Mouse (Mus musculus): ENCODE results near the gene Zfp108. TPM values are rescaled to one million over a fixed set of nuclear protein-coding genes. Genes with fewer than 3 reads are reported as not detected.
A peak's percentile ranks its signal among the peaks of the same experiment; 100 is the strongest.

Gene Zfp108
- polyA plus RNA-seq, 1 experiment from 2014 or later: 4.6 TPM

GRCm38 (mm10) chr7:24286090-24286489, 31.5 kb downstream of the Zfp108 start:
- ATAC-seq (no peak), DNase-seq (ENCODE audit: low read depth, low spot score) (no peak)
- no peaks in the 10 kb centered on the region for H3K27me3 ChIP-seq
- ChIA-PET CTCF (interaction anchor here (0.8 to 0.9 kb wide), 2 partner anchors 12 to 21 kb away, joined by 3 read pairs; no protein-coding TSS in a partner anchor), POLR2A (no interaction called here)
- peak; percentile 48 for TF ChIP-seq CTCF (IDR thresholded peaks at IDR 0.05)
- in situ Hi-C loops (cut with MboI; ENCODE audit: low pct_unique_long_range_greater_than_20kb): loop anchor here (5.0 kb wide), 2 partner anchors 134 to 319 kb away; no protein-coding TSS in a partner anchor

DNA sequence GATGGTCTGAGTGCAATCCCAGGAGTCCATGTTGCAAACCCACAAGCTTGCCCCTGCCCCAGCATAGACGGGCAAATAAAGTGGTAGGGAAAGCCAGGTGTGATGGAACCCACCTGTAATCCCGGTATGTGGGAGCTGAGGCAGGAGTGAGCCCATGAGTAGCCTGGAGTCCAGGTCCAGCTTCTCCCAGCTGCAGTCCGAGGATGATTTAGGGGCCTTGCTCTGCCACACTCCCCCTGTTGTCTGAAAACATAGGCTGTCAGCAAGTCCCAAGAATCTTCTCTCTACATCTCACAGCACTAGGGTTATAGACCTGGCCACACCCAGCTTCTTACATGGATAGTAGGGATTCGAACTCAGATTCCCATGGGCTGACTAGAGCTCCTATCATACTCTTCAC, 32.3 kb downstream of the Zfp108 start:
- ChIA-PET POLR2A (interaction anchor here (1.5 kb wide), 1 partner anchor 17 kb away, joined by 4 read pairs; the partner anchor contains the start of gene Zfp93), CTCF (interaction anchor here (0.8 to 1.2 kb wide), 4 partner anchors 11 to 22 kb away, joined by 3 to 4 read pairs (median 3); no protein-coding TSS in a partner anchor)

DNA sequence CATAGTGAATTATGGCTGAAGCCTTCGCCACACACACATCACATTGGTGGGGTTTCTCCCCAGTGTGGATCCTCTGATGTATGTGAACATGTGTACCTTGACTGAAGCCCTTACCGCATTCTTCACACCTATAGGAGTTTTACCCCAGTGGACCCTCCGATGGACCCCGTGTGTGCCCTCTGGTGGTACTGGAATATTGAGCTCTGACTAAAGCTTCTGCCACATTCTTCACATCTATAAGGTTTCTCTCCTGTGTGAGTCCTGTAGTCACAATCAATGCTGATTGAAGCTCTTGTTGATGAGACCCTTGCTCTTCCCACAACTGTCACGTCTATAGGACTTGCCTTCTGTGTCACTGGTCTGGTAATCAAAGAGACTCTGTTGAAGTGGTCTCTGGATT, 33.1 kb downstream of the Zfp108 start:
- TF ChIP-seq CTCF (IDR thresholded peaks at IDR 0.05): peak; percentile 63
- H3K27me3 ChIP-seq: no peaks in the 10 kb centered on the region

More for the DNA sequence above, 32.3 kb downstream of the Zfp108 start:
- in situ Hi-C loops (cut with MboI; ENCODE audit: low pct_unique_long_range_greater_than_20kb): loop anchor here (5.0 kb wide), 2 partner anchors 135 to 320 kb away; no protein-coding TSS in a partner anchor
- H3K27me3 ChIP-seq: no peaks in the 10 kb centered on the region
- TF ChIP-seq CTCF (IDR thresholded peaks at IDR 0.05): no peak
- ATAC-seq: no peak
- no peak for DNase-seq (ENCODE audit: low read depth, low spot score)

GRCm38 (mm10) chr7:24288512-24288911, 33.9 kb downstream of the Zfp108 start:
- ATAC-seq: no peak
- DNase-seq (ENCODE audit: low read depth, low spot score): no peak
- POLR2A ChIA-PET: no interaction called here
- H3K27me3 ChIP-seq: no peaks in the 10 kb centered on the region
- in situ Hi-C loops (cut with MboI; ENCODE audit: low pct_unique_long_range_greater_than_20kb): loop anchor here (5.0 kb wide), 2 partner anchors 136 to 321 kb away; no protein-coding TSS in a partner anchor
- no peak for TF ChIP-seq CTCF (IDR thresholded peaks at IDR 0.05)
- CTCF ChIA-PET: interaction anchor here (0.8 kb wide), 1 partner anchor 135 kb away, joined by 4 read pairs; no protein-coding TSS in a partner anchor

More for the DNA sequence above, 33.1 kb downstream of the Zfp108 start:
- ChIA-PET POLR2A (interaction anchor here (1.5 kb wide), 1 partner anchor 17 kb away, joined by 4 read pairs; the partner anchor contains the start of gene Zfp93), CTCF (interaction anchor here (0.7 to 1.2 kb wide), 6 partner anchors 10 to 135 kb away, joined by 3 to 5 read pairs (median 4); partner anchors contain the start of gene Zfp108)
- no peak for DNase-seq (ENCODE audit: low read depth, low spot score)
- no peak for ATAC-seq
- in situ Hi-C loops (cut with MboI; ENCODE audit: low pct_unique_long_range_greater_than_20kb): loop anchor here (5.0 kb wide), 2 partner anchors 135 to 320 kb away; no protein-coding TSS in a partner anchor

GRCm38 (mm10) chr7:24290106-24290693, 35.6 kb downstream of the Zfp108 start:
- no peak for DNase-seq (ENCODE audit: low read depth, low spot score)
- in situ Hi-C loops (cut with MboI; ENCODE audit: low pct_unique_long_range_greater_than_20kb): no loop called here
- ChIA-PET POLR2A (no interaction called here), CTCF (interaction anchor here (0.8 kb wide), 1 partner anchor 10 kb away, joined by 3 read pairs; no protein-coding TSS in a partner anchor)
- H3K27me3 ChIP-seq: no peaks in the 10 kb centered on the region
- no peak for ATAC-seq
- TF ChIP-seq CTCF (IDR thresholded peaks at IDR 0.05): no peak

GRCm38 (mm10) chr7:24291387-24292090, 36.9 kb downstream of the Zfp108 start:
- ChIA-PET CTCF (no interaction called here), POLR2A (no interaction called here)
- no peaks in the 10 kb centered on the region for H3K27me3 ChIP-seq
- no peak for DNase-seq (ENCODE audit: low read depth, low spot score)
- no peak for TF ChIP-seq CTCF (IDR thresholded peaks at IDR 0.05)
- ATAC-seq: no peak
- in situ Hi-C loops (cut with MboI; ENCODE audit: low pct_unique_long_range_greater_than_20kb): no loop called here

GRCm38 (mm10) chr7:24293061-24293851, 38.7 kb downstream of the Zfp108 start:
- ATAC-seq: no peak
- ChIA-PET CTCF (no interaction called here), POLR2A (no interaction called here)
- no peaks in the 10 kb centered on the region for H3K27me3 ChIP-seq
- in situ Hi-C loops (cut with MboI; ENCODE audit: low pct_unique_long_range_greater_than_20kb): no loop called here
- DNase-seq (ENCODE audit: low read depth, low spot score): no peak
- TF ChIP-seq CTCF (IDR thresholded peaks at IDR 0.05): no peak

- CTCF ChIA-PET: no interaction called here
- in situ Hi-C loops (cut with MboI; ENCODE audit: low pct_unique_long_range_greater_than_20kb): no loop called here
- POLR2A ChIA-PET: no interaction called here
- no peaks in the 10 kb centered on the region for H3K27me3 ChIP-seq
- no peak for TF ChIP-seq CTCF (IDR thresholded peaks at IDR 0.05)
- no peak for ATAC-seq
- no peak for DNase-seq (ENCODE audit: low read depth, low spot score)
Observed at GRCm38 (mm10) chr7:24294763-24295162, 40.2 kb downstream of the Zfp108 start.

DNA sequence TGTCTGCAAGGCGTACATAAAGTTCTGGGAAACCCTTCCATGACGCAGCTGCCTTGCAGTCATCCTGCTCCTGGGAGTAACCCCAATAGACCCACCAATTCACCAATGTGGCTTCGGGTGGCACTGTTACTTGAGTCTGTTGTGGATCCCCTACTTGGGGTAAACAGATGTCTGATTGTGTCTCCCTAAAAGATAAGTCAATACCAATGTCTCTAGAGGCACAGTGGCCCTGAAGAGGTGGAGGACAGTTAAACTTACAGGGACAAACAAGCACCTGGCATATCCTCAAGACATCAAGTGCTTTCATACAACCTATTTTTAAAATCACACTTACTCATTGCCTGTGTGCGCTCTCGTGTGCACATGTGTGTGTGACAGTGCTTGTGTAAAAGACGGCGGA, 40.8 kb downstream of the Zfp108 start:
- no peak for ATAC-seq
- DNase-seq (ENCODE audit: low read depth, low spot score): no peak
- no peaks in the 10 kb centered on the region for H3K27me3 ChIP-seq
- no peak for TF ChIP-seq CTCF (IDR thresholded peaks at IDR 0.05)
- CTCF ChIA-PET: no interaction called here
- in situ Hi-C loops (cut with MboI; ENCODE audit: low pct_unique_long_range_greater_than_20kb): no loop called here
- POLR2A ChIA-PET: no interaction called here

DNA sequence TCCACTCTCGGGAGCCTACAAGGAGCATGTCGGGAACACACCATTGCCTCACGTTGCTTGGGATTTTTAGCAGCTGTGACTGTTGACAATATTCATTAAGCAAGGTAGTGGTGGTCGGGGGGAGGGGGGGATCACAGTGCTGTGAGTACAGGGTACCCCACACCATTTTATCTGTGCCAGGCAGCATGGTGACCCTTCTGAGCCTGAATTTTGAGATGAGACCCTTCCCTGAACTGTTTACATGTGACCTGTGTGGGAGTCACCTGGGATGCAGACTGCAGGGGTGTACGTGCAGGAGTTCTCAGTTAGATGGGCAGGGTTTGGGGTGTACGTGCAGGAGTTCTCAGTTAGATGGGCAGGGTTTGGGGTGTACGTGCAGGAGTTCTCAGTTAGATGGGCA, 41.8 kb downstream of the Zfp108 start:
- POLR2A ChIA-PET: no interaction called here
- in situ Hi-C loops (cut with MboI; ENCODE audit: low pct_unique_long_range_greater_than_20kb): no loop called here
- no peaks in the 10 kb centered on the region for H3K27me3 ChIP-seq
- ATAC-seq (no peak), DNase-seq (ENCODE audit: low read depth, low spot score) (no peak)
- TF ChIP-seq CTCF (IDR thresholded peaks at IDR 0.05): no peak
- CTCF ChIA-PET: no interaction called here

Data from Patski (cell line).